Mouse (Mus musculus) CH12.LX (cell line): ENCODE data around the gene Plekhg2. TPM values are rescaled to one million over a fixed set of nuclear protein-coding genes. Genes with fewer than 3 reads are reported as not detected.

Source experiments
- DNase-seq: peaks from one replicate; pipeline ENCODE4 v3.0.0-alpha.2; 2013; ENCODE audit errors: extremely low read depth
- H3K27ac ChIP-seq: 2 replicates; pipeline ENCODE4 v1.5.1; 2012; ENCODE audit warnings: low read depth, mild to moderate bottlenecking, control low read depth, moderate library complexity; ENCODE audit not compliant: insufficient read depth
- H3K27me3 ChIP-seq: replicated peaks from 2 replicates; pipeline ENCODE3; 2012; ENCODE audit warnings: inconsistent platforms
- H3K36me3 ChIP-seq, 2 experiments: replicated peaks in 1 of 2; 2 replicates each; pipeline versions ENCODE3 to v1.6.1; 2012; ENCODE audit warnings: inconsistent platforms in 1 of 2, low read length in 1 of 2, mild to moderate bottlenecking in 1 of 2, mixed read lengths in 1 of 2, moderate library complexity in 1 of 2; ENCODE audit not compliant: control insufficient read depth in 1 of 2, insufficient read depth in 1 of 2
- H3K4me1 ChIP-seq, 2 experiments: 2 replicates each; pipeline ENCODE4 v1.6.1; 2012; ENCODE audit warnings: inconsistent platforms in 1 of 2, moderate library complexity in 1 of 2; ENCODE audit not compliant: insufficient read depth in 2 of 2, control insufficient read depth in 1 of 2
- H3K4me2 ChIP-seq: 2 replicates; pipeline ENCODE4 v1.6.1; 2012; ENCODE audit warnings: low read depth, mild to moderate bottlenecking, control low read depth; ENCODE audit not compliant: poor library complexity, insufficient read depth, severe bottlenecking
- H3K4me3 ChIP-seq, 3 experiments: fragments of 150-350 bp in 1 of 3; sonication (generic) in 1 of 3; replicated peaks in 1 of 3; 2 replicates each; pipeline versions ENCODE3 to v1.5.1; 2011 to 2012; ENCODE audit warnings: low read depth in 2 of 3, low read length in 2 of 3, mild to moderate bottlenecking in 2 of 3, moderate library complexity in 2 of 3, control low read depth in 1 of 3, improper control_type of control experiment in 1 of 3, inconsistent platforms in 1 of 3, mixed read lengths in 1 of 3; ENCODE audit not compliant: poor library complexity in 1 of 3
- H3K79me2 ChIP-seq: replicated peaks from 2 replicates; pipeline ENCODE4 v1.6.1; 2012; ENCODE audit warnings: mild to moderate bottlenecking, moderate library complexity; ENCODE audit not compliant: control insufficient read depth, poor library complexity, insufficient read depth, severe bottlenecking; ENCODE audit errors: extremely low read depth
- H3K9ac ChIP-seq: 2 replicates; pipeline ENCODE4 v1.6.1; 2012; ENCODE audit warnings: low read depth, mild to moderate bottlenecking, control low read depth, moderate library complexity; ENCODE audit not compliant: insufficient read depth
- H3K9me3 ChIP-seq: replicated peaks from 2 replicates; pipeline ENCODE3; 2012; ENCODE audit warnings: low read length, inconsistent platforms, mixed read lengths
- BHLHE40 ChIP-seq: IDR thresholded peaks from 2 replicates; pipeline ENCODE4 v1.6.1; 2011; ENCODE audit warnings: mild to moderate bottlenecking, low read depth, low read length, improper control_type of control experiment
- CHD2 ChIP-seq: IDR thresholded peaks from 2 replicates; pipeline ENCODE4 v1.6.1; 2011; ENCODE audit warnings: low read length, improper control_type of control experiment
- ELF1 ChIP-seq: IDR thresholded peaks from 2 replicates; pipeline ENCODE4 v1.6.1; 2014; ENCODE audit warnings: low read depth, mild to moderate bottlenecking, inconsistent platforms, low read length, improper control_type of control experiment
- ETS1 ChIP-seq: conservative IDR thresholded peaks from 2 replicates; pipeline ENCODE4 v1.6.1; 2012; ENCODE audit warnings: low read depth, mild to moderate bottlenecking, inconsistent platforms, low read length, improper control_type of control experiment, moderate library complexity
- HCFC1 ChIP-seq: IDR thresholded peaks from 2 replicates; pipeline ENCODE4 v1.6.1; 2012; ENCODE audit warnings: low read depth, mild to moderate bottlenecking, inconsistent platforms, low read length, improper control_type of control experiment
- IRF4 ChIP-seq: IDR thresholded peaks from 2 replicates; pipeline ENCODE4 v1.6.1; 2014; ENCODE audit warnings: low read depth, mild to moderate bottlenecking, inconsistent platforms, low read length, improper control_type of control experiment
- JUN ChIP-seq: IDR thresholded peaks from 2 replicates; pipeline ENCODE4 v1.6.1; 2011; ENCODE audit warnings: low read depth, mild to moderate bottlenecking, low read length, improper control_type of control experiment, moderate library complexity; ENCODE audit not compliant: insufficient read depth
- JUND ChIP-seq: conservative IDR thresholded peaks from 2 replicates; pipeline ENCODE4 v1.6.1; 2011; ENCODE audit warnings: low read depth, low read length, improper control_type of control experiment
- KAT2A ChIP-seq: IDR thresholded peaks from 2 replicates; pipeline ENCODE4 v1.6.1; 2012; ENCODE audit warnings: low read length, improper control_type of control experiment, inconsistent platforms; ENCODE audit not compliant: insufficient replicate concordance
- MAFK ChIP-seq: IDR thresholded peaks from 2 replicates; pipeline ENCODE4 v1.6.1; 2011; ENCODE audit warnings: low read length, improper control_type of control experiment; ENCODE audit not compliant: insufficient replicate concordance
- MYC ChIP-seq: IDR thresholded peaks from 2 replicates; pipeline ENCODE4 v1.6.1; 2011; ENCODE audit warnings: low read depth, mild to moderate bottlenecking, improper control_type of control experiment, low read length
- NELFE ChIP-seq: IDR thresholded peaks from 2 replicates; pipeline ENCODE4 v1.6.1; 2011; ENCODE audit warnings: low read depth, low read length, improper control_type of control experiment
- POLR2AphosphoS2 ChIP-seq: IDR thresholded peaks from 2 replicates; pipeline ENCODE4 v1.6.1; 2011; ENCODE audit warnings: low read depth, low read length, improper control_type of control experiment
- RAD21 ChIP-seq: IDR thresholded peaks from 2 replicates; pipeline ENCODE4 v1.6.1; 2011; ENCODE audit warnings: low read depth, mild to moderate bottlenecking, low read length, improper control_type of control experiment, moderate library complexity
- SIN3A ChIP-seq: IDR thresholded peaks from 2 replicates; pipeline ENCODE4 v1.6.1; 2012; ENCODE audit warnings: low read length, improper control_type of control experiment, inconsistent platforms
- TBP ChIP-seq: conservative IDR thresholded peaks from 2 replicates; pipeline ENCODE4 v1.6.1; 2011; ENCODE audit warnings: low read depth, low read length, improper control_type of control experiment
- UBTF ChIP-seq: IDR thresholded peaks from 2 replicates; pipeline ENCODE4 v1.6.1; 2012; ENCODE audit warnings: low read depth, mild to moderate bottlenecking, inconsistent platforms, low read length, improper control_type of control experiment, moderate library complexity
- USF2 ChIP-seq: conservative IDR thresholded peaks from 2 replicates; pipeline ENCODE4 v1.6.1; 2011; ENCODE audit warnings: low read depth, low read length, improper control_type of control experiment
- ZMIZ1 ChIP-seq: IDR thresholded peaks from 2 replicates; pipeline ENCODE4 v1.6.1; 2012; ENCODE audit warnings: low read depth, mild to moderate bottlenecking, inconsistent platforms, low read length, improper control_type of control experiment
- dilution Hi-C: fragments of 300-500 bp; cut with MboI; formaldehyde crosslinking; loops from 2 replicates; pipeline ENCODE4 v1.14.3; 2020; ENCODE audit warnings: low sequenced_read_pairs; ENCODE audit not compliant: extremely low pct_unique_long_range_greater_than_20kb, extremely low pct_ligation_motif_present
- in situ Hi-C: fragments of 300-500 bp; cut with MboI; formaldehyde crosslinking; loops from 3 replicates; pipeline ENCODE4 v1.14.3; 2019; ENCODE audit warnings: low sequenced_read_pairs, low pct_ligation_motif_present, low pct_unique_long_range_greater_than_20kb, mixed read lengths
- polyA plus RNA-seq: library from polyadenylated mRNA; unstranded; fragments of >175 nt; gene quantifications from 2 replicates; pipeline ENCODE4 v1.2.1, GENCODE M21; 2012; ENCODE audit warnings: low read depth; ENCODE audit not compliant: insufficient read length
- total RNA-seq, 2 experiments: library from RNA; depleted of rRNA; stranded (reverse); fragments of 300-350 nt in 1 of 2; fragments of >200 nt in 1 of 2; gene quantifications; 2 replicates each; pipeline ENCODE4 v1.2.3; 2012 to 2014

Plekhg2 gene
- total and polyA plus RNA-seq, 3 experiments: 0.39 to 5.5 (median 4.7) TPM

GRCm38 (mm10) chr7:28419416-28419815 is 47.0 kb upstream of the Plekhg2 start:
- no peak for TF ChIP-seq JUN
- no peak for TF ChIP-seq KAT2A
- TF ChIP-seq UBTF: no peak
- TF ChIP-seq TBP: no peak
- TF ChIP-seq JUND: no peak
- no peak for TF ChIP-seq ELF1
- TF ChIP-seq ETS1: no peak
- TF ChIP-seq BHLHE40: no peak
- no peak overlapping the region for H3K9ac ChIP-seq
- peaks cover 2% of the 10 kb centered on the region; the same call in 1 of the 2 replicates for H3K79me2 ChIP-seq
- H3K27ac ChIP-seq: no peak overlapping the region
- no peaks in the 10 kb centered on the region for H3K27me3 ChIP-seq
- no peak overlapping the region for H3K4me2 ChIP-seq
- in situ Hi-C loops (no loop called here), dilution Hi-C loops (no loop called here)
- no peak for DNase-seq
- no peak overlapping the region for H3K4me3 ChIP-seq
- peaks cover 53 to 97% of the 10 kb centered on the region in 2 experiments for H3K36me3 ChIP-seq
- H3K9me3 ChIP-seq: peaks cover 4% of the 10 kb centered on the region
- peaks cover 13 to 19% of the 10 kb centered on the region in 2 experiments for H3K4me1 ChIP-seq

GRCm38 (mm10) chr7:28418096-28418670 is 45.8 kb upstream of the Plekhg2 start:
- TF ChIP-seq HCFC1 (no peak), ZMIZ1 (no peak), CHD2 (no peak), ELF1 (no peak), POLR2AphosphoS2 (no peak), MAFK (no peak), KAT2A (no peak), MYC (no peak), NELFE (no peak), RAD21 (no peak), IRF4 (no peak), TBP (no peak), USF2 (no peak), ETS1 (no peak), SIN3A (no peak), UBTF (no peak)
- Histone ChIP-seq H3K4me2 (no peak overlapping the region), H3K36me3 (peaks cover 56 to 97% of the 10 kb centered on the region in 2 experiments), H3K4me3 (no peak overlapping the region), H3K4me1 (peaks cover 3 to 7% of the 10 kb centered on the region in 2 experiments), H3K27ac (no peak overlapping the region), H3K27me3 (no peaks in the 10 kb centered on the region), H3K9me3 (peaks cover 4% of the 10 kb centered on the region), H3K9ac (no peak overlapping the region), H3K79me2 (0 out of 2 replicates have a peak, but pooled peaks cover 2% of the 10 kb centered on the region)
- in situ Hi-C loops (no loop called here), dilution Hi-C loops (no loop called here)
- DNase-seq: no peak
